ENCODE assay signal across 23 mouse cellular contexts in genomic region chrX:51910576-51910975, GRCm38 (mm10).
"Had no signal": no experiment of that assay in that cellular context is flagged by ENCODE, and none has a peak within 500 bp of the region (broad histone marks: within the 10 kb centered on the region; RNA-seq: fewer than 3 reads in every experiment).

No protein-coding gene starts in this region.

- H3K9ac ChIP-seq: heart, embryonic 13.5 days; heart, embryonic 15.5 days; hindbrain, embryonic 12.5 days; hindbrain, embryonic 14.5 days; kidney, embryonic 15.5 days; limb, embryonic 15.5 days; liver, embryonic 12.5 days; liver, embryonic 14.5 days had no signal

- DNase-seq: gastrocnemius, postnatal 14 days; heart, adult 18-20 months; heart, postnatal 4 days; kidney, adult 11 months; kidney, adult 2 months; kidney, adult 9 months; kidney, postnatal 14 days; kidney, postnatal 36 days; layer of hippocampus, adult 9-11 months; layer of hippocampus, postnatal 36 days had no signal

- H3K27me3 ChIP-seq: heart, embryonic 13.5 days; heart, embryonic 15.5 days; hindbrain, embryonic 12.5 days; limb, embryonic 15.5 days; liver, embryonic 12.5 days had no signal

- H3K4me2 ChIP-seq: heart, embryonic 11.5 days; heart, embryonic 13.5 days; heart, embryonic 15.5 days; hindbrain, embryonic 12.5 days; hindbrain, embryonic 14.5 days; kidney, embryonic 15.5 days; limb, embryonic 15.5 days; liver, embryonic 12.5 days had no signal

- H3K36me3 ChIP-seq: heart, embryonic 13.5 days; heart, embryonic 15.5 days; hindbrain, embryonic 10.5 days; hindbrain, embryonic 12.5 days; kidney, embryonic 15.5 days; limb, embryonic 15.5 days; liver, embryonic 12.5 days had no signal

- H3K4me3 ChIP-seq: heart, embryonic 13.5 days; heart, embryonic 15.5 days; hindbrain, embryonic 10.5 days; hindbrain, embryonic 12.5 days; kidney, embryonic 15.5 days; limb, embryonic 15.5 days; liver, embryonic 12.5 days had no signal

- ATAC-seq: hindbrain, embryonic 16.5 days; intestine, embryonic 16.5 days; liver, embryonic 12.5 days had no signal

- H3K27ac ChIP-seq: heart, embryonic 13.5 days; heart, embryonic 15.5 days; hindbrain, embryonic 10.5 days; hindbrain, embryonic 12.5 days; hindbrain, embryonic 14.5 days; kidney, embryonic 15.5 days; kidney, postnatal 0 days; liver, embryonic 12.5 days; liver, embryonic 14.5 days had no signal

- H3K4me1 ChIP-seq: heart, embryonic 13.5 days; heart, embryonic 15.5 days; hindbrain, embryonic 10.5 days; hindbrain, embryonic 12.5 days; kidney, embryonic 15.5 days; liver, embryonic 12.5 days had no signal

- H3K9me3 ChIP-seq: heart, embryonic 13.5 days; heart, embryonic 15.5 days; hindbrain, embryonic 10.5 days; hindbrain, embryonic 12.5 days; kidney, embryonic 15.5 days; limb, embryonic 15.5 days; liver, embryonic 12.5 days had no signal
